Mouse (Mus musculus): ENCODE data around the gene Gm10073. TPM values are rescaled to one million over a fixed set of nuclear protein-coding genes. Genes with fewer than 3 reads are reported as not detected.

The Gm10073 gene
- polyA plus RNA-seq, 1 experiment from 2014 or later = 13.7 TPM

- Histone ChIP-seq H3K9ac (ENCODE audit: low read depth, low read length) (no peak overlapping the region), H3K4me3 (ENCODE audit: low read depth, low read length) (no peak overlapping the region), H3K36me3 (ENCODE audit: control insufficient read depth, insufficient read depth, low read length) (peaks cover 30% of the 10 kb centered on the region), H3K4me2 (ENCODE audit: low read depth, low read length) (no peak overlapping the region), H3K27ac (replicated peaks; ENCODE audit: low read depth, low read length) (no peak overlapping the region), H3K27me3 (replicated peaks; ENCODE audit: control insufficient read depth, insufficient read depth, low read length) (no peaks in the 10 kb centered on the region), H3K4me1 (ENCODE audit: control insufficient read depth, insufficient read depth, low read length) (no peaks in the 10 kb centered on the region), H3K9me3 (ENCODE audit: control insufficient read depth, low read length) (0 out of 2 replicates have a peak, but pooled peaks cover 9% of the 10 kb centered on the region)
- DNase-seq (ENCODE audit: low spot score) (no peak), ATAC-seq (ENCODE audit: low read depth) (no peak)
- WGBS = 97% methylated on average over 5 of the region's 5 CpGs
These were observed 19.2 kb downstream of the Gm10073 start for GRCm38 (mm10) chr8:106554011-106554410.

GRCm38 (mm10) chr8:106550906-106551305, 22.4 kb downstream of the Gm10073 start:
- Histone ChIP-seq H3K27me3 (replicated peaks; ENCODE audit: control insufficient read depth, insufficient read depth, low read length) (no peaks in the 10 kb centered on the region), H3K4me3 (ENCODE audit: low read depth, low read length) (no peak overlapping the region), H3K9ac (ENCODE audit: low read depth, low read length) (no peak overlapping the region), H3K4me2 (ENCODE audit: low read depth, low read length) (no peak overlapping the region), H3K4me1 (ENCODE audit: control insufficient read depth, insufficient read depth, low read length) (no peaks in the 10 kb centered on the region), H3K9me3 (ENCODE audit: control insufficient read depth, low read length) (0 out of 2 replicates have a peak, but pooled peaks cover 3% of the 10 kb centered on the region), H3K36me3 (ENCODE audit: control insufficient read depth, insufficient read depth, low read length) (peaks cover 23% of the 10 kb centered on the region), H3K27ac (replicated peaks; ENCODE audit: low read depth, low read length) (no peak overlapping the region)
- no peak for DNase-seq (ENCODE audit: low spot score)
- ATAC-seq (ENCODE audit: low read depth) = no peak
- WGBS = 89% methylated on average over 1 of the region's 1 CpGs

GRCm38 (mm10) chr8:106548366-106548936, 24.8 kb downstream of the Gm10073 start:
- DNase-seq (ENCODE audit: low spot score) (peak; percentile 56), ATAC-seq (ENCODE audit: low read depth) (no peak)
- Histone ChIP-seq H3K27me3 (replicated peaks; ENCODE audit: control insufficient read depth, insufficient read depth, low read length) (no peaks in the 10 kb centered on the region), H3K9me3 (ENCODE audit: control insufficient read depth, low read length) (no peaks in the 10 kb centered on the region), H3K4me2 (ENCODE audit: low read depth, low read length) (no peak overlapping the region), H3K9ac (ENCODE audit: low read depth, low read length) (no peak overlapping the region), H3K4me3 (ENCODE audit: low read depth, low read length) (no peak overlapping the region), H3K36me3 (ENCODE audit: control insufficient read depth, insufficient read depth, low read length) (peaks cover 28% of the 10 kb centered on the region), H3K27ac (replicated peaks; ENCODE audit: low read depth, low read length) (no peak overlapping the region), H3K4me1 (ENCODE audit: control insufficient read depth, insufficient read depth, low read length) (no peaks in the 10 kb centered on the region)
- 58% methylated on average over 10 of the region's 10 CpGs for WGBS

DNA sequence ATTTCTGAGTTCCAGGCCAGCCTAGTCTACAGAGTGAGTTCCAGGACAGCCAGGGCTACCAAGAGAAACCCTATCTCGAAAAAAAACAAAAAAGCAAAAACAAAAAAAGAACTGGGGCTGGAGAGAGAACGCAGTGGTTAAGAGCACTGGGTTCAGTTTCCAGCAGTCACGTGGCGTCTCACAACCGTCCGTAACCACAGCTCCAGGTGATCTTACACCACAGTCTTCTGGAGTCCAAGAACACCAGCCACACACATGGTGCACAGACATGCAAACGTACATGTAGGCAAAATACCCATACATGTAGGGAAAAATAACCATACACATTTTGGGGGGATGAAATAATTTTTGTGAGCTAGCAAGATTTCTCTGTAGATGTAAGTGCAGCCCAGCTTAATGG, 26.5 kb downstream of the Gm10073 start:
- Histone ChIP-seq H3K4me1 (ENCODE audit: control insufficient read depth, insufficient read depth, low read length) (no peaks in the 10 kb centered on the region), H3K36me3 (ENCODE audit: control insufficient read depth, insufficient read depth, low read length) (peaks cover 23% of the 10 kb centered on the region), H3K9me3 (ENCODE audit: control insufficient read depth, low read length) (no peaks in the 10 kb centered on the region), H3K9ac (ENCODE audit: low read depth, low read length) (no peak overlapping the region), H3K4me2 (ENCODE audit: low read depth, low read length) (no peak overlapping the region), H3K27me3 (replicated peaks; ENCODE audit: control insufficient read depth, insufficient read depth, low read length) (no peaks in the 10 kb centered on the region), H3K27ac (replicated peaks; ENCODE audit: low read depth, low read length) (no peak overlapping the region), H3K4me3 (ENCODE audit: low read depth, low read length) (no peak overlapping the region)
- ATAC-seq (ENCODE audit: low read depth) (no peak), DNase-seq (ENCODE audit: low spot score) (no peak)
- 78% methylated on average over 7 of the region's 7 CpGs for WGBS

- no peaks in the 10 kb centered on the region for H3K4me1 ChIP-seq (ENCODE audit: control insufficient read depth, insufficient read depth, low read length)
- H3K27me3 ChIP-seq (replicated peaks; ENCODE audit: control insufficient read depth, insufficient read depth, low read length) = no peaks in the 10 kb centered on the region
- H3K9ac ChIP-seq (ENCODE audit: low read depth, low read length) = no peak overlapping the region
- H3K4me3 ChIP-seq (ENCODE audit: low read depth, low read length) = no peak overlapping the region
- no peak overlapping the region for H3K4me2 ChIP-seq (ENCODE audit: low read depth, low read length)
- no peak for ATAC-seq (ENCODE audit: low read depth)
- H3K27ac ChIP-seq (replicated peaks; ENCODE audit: low read depth, low read length) = no peak overlapping the region
- H3K36me3 ChIP-seq (ENCODE audit: control insufficient read depth, insufficient read depth, low read length) = peaks cover 28% of the 10 kb centered on the region
- no peak for DNase-seq (ENCODE audit: low spot score)
- H3K9me3 ChIP-seq (ENCODE audit: control insufficient read depth, low read length) = no peaks in the 10 kb centered on the region
- WGBS = 74% methylated on average over 2 of the region's 2 CpGs
These were observed 28.1 kb downstream of the Gm10073 start for GRCm38 (mm10) chr8:106545149-106545548.

DNA sequence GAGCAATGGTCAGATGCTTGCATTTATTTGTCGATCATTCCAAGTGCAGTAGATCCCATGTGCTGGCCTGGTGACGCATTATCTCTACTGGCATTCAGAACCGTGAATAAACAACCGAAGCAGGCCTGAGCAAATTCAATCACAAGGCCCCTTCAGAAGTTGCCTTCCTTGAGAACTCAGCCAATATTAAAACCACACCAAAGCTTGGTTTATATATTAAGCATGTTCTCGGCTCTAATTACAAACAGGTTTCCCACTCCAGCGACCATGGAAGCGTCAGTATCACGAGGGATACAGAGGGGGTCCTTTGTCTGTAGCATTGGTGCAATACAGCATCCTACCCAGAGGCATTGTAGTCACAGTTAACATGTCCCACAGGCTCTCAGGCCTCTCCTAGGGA, 30.2 kb downstream of the Gm10073 start:
- Histone ChIP-seq H3K4me2 (ENCODE audit: low read depth, low read length) (no peak overlapping the region), H3K4me3 (ENCODE audit: low read depth, low read length) (no peak overlapping the region), H3K27ac (replicated peaks; ENCODE audit: low read depth, low read length) (no peak overlapping the region), H3K27me3 (replicated peaks; ENCODE audit: control insufficient read depth, insufficient read depth, low read length) (no peaks in the 10 kb centered on the region), H3K36me3 (ENCODE audit: control insufficient read depth, insufficient read depth, low read length) (peaks cover 32% of the 10 kb centered on the region), H3K4me1 (ENCODE audit: control insufficient read depth, insufficient read depth, low read length) (no peaks in the 10 kb centered on the region), H3K9ac (ENCODE audit: low read depth, low read length) (no peak overlapping the region), H3K9me3 (ENCODE audit: control insufficient read depth, low read length) (no peaks in the 10 kb centered on the region)
- WGBS = 43% methylated on average over 8 of the region's 8 CpGs
- ATAC-seq (ENCODE audit: low read depth) (peak; percentile 53; the same call in 1 of the 2 replicates), DNase-seq (ENCODE audit: low spot score) (peak; percentile 77)

- H3K27me3 ChIP-seq (replicated peaks; ENCODE audit: control insufficient read depth, insufficient read depth, low read length) = no peaks in the 10 kb centered on the region
- no peak for ATAC-seq (ENCODE audit: low read depth)
- H3K36me3 ChIP-seq (ENCODE audit: control insufficient read depth, insufficient read depth, low read length) = peaks cover 38% of the 10 kb centered on the region
- H3K9ac ChIP-seq (ENCODE audit: low read depth, low read length) = no peak overlapping the region
- H3K4me2 ChIP-seq (ENCODE audit: low read depth, low read length) = no peak overlapping the region
- DNase-seq (ENCODE audit: low spot score) = no peak
- H3K27ac ChIP-seq (replicated peaks; ENCODE audit: low read depth, low read length) = no peak overlapping the region
- H3K4me1 ChIP-seq (ENCODE audit: control insufficient read depth, insufficient read depth, low read length) = no peaks in the 10 kb centered on the region
- no peak overlapping the region for H3K4me3 ChIP-seq (ENCODE audit: low read depth, low read length)
- H3K9me3 ChIP-seq (ENCODE audit: control insufficient read depth, low read length) = no peaks in the 10 kb centered on the region
- WGBS = 76% methylated on average over 9 of the region's 11 CpGs
These were observed 32.3 kb downstream of the Gm10073 start for GRCm38 (mm10) chr8:106541002-106541401.

DNA sequence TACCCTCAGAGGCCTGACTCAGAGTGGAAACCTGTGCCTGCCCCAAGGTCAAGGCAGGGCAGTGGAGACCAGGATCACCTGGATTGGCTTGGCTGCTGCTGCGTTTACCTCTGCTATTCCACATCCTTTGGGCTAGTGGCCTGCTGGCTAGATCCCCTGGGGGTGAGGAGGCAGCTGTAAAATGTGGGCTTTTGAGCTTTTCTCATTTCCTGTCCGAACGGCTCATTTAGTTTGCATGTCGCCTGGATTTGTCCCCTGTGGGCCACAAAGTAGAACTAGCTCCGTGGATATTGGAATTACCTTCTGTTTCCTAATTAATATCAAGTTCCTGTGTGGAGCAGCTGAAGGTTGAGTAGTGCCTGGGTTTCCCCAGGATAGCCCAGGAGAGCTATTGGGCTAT, 34.1 kb downstream of the Gm10073 start:
- H3K4me2 ChIP-seq (ENCODE audit: low read depth, low read length) = no peak overlapping the region
- H3K4me1 ChIP-seq (ENCODE audit: control insufficient read depth, insufficient read depth, low read length) = peaks cover under 1% of the 10 kb centered on the region; the same call in 1 of the 2 replicates
- H3K4me3 ChIP-seq (ENCODE audit: low read depth, low read length) = no peak overlapping the region
- no peaks in the 10 kb centered on the region for H3K9me3 ChIP-seq (ENCODE audit: control insufficient read depth, low read length)
- no peak for DNase-seq (ENCODE audit: low spot score)
- H3K27ac ChIP-seq (replicated peaks; ENCODE audit: low read depth, low read length) = no peak overlapping the region
- no peak for ATAC-seq (ENCODE audit: low read depth)
- H3K36me3 ChIP-seq (ENCODE audit: control insufficient read depth, insufficient read depth, low read length) = peaks cover 23% of the 10 kb centered on the region
- WGBS = 61% methylated on average over 5 of the region's 5 CpGs
- no peaks in the 10 kb centered on the region for H3K27me3 ChIP-seq (replicated peaks; ENCODE audit: control insufficient read depth, insufficient read depth, low read length)
- H3K9ac ChIP-seq (ENCODE audit: low read depth, low read length) = no peak overlapping the region

DNA sequence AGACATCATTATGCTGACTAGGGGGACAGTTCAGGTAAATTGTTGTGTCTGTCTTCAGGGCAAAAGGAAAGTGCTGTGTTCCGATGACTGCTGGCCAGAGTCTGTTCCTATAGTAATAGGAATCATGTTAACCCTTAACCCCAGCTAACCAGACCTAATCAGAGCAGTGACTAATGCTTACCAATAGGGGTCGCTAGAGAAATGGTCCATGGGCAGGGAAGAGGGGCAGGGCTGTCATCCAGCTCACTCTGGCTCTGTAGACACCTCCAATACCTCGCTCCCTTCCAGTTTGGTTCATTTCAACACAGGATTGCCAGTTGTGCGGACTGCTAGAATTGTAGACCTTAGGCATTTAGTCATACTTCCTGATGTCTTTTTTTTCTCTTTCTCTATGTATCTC, 37.8 kb downstream of the Gm10073 start:
- DNase-seq (ENCODE audit: low spot score) (no peak), ATAC-seq (ENCODE audit: low read depth) (no peak)
- 0 out of 2 replicates have a peak, but pooled peaks cover 10% of the 10 kb centered on the region for H3K36me3 ChIP-seq (ENCODE audit: control insufficient read depth, insufficient read depth, low read length)
- H3K4me3 ChIP-seq (ENCODE audit: low read depth, low read length) = no peak overlapping the region
- H3K9me3 ChIP-seq (ENCODE audit: control insufficient read depth, low read length) = peaks cover 3% of the 10 kb centered on the region; the same call in 1 of the 2 replicates
- WGBS = 72% methylated on average over 4 of the region's 4 CpGs
- no peak overlapping the region for H3K4me2 ChIP-seq (ENCODE audit: low read depth, low read length)
- H3K4me1 ChIP-seq (ENCODE audit: control insufficient read depth, insufficient read depth, low read length) = peaks cover 12% of the 10 kb centered on the region; the same call in 1 of the 2 replicates
- H3K27ac ChIP-seq (replicated peaks; ENCODE audit: low read depth, low read length) = no peak overlapping the region
- no peak overlapping the region for H3K9ac ChIP-seq (ENCODE audit: low read depth, low read length)
- H3K27me3 ChIP-seq (replicated peaks; ENCODE audit: control insufficient read depth, insufficient read depth, low read length) = no peaks in the 10 kb centered on the region

All from embryonic facial prominence, embryonic 14.5 days (tissue).